Mouse (Mus musculus) liver, embryonic 14.5 days (tissue): Measurements from ENCODE around the gene Mpl. TPM values are rescaled to one million over a fixed set of nuclear protein-coding genes. Genes with fewer than 3 reads are reported as not detected.

Experiments used
- ATAC-seq: fragments of 200-750 bp; cut with Nextera tagmentation; 2 replicates; pipeline ENCODE4 v1.8.0; 2017; ENCODE audit warnings: moderate number of reproducible peaks, mild to moderate bottlenecking, moderate library complexity; ENCODE audit not compliant: insufficient read depth
- DNase-seq, 3 experiments: peaks; one replicate each; pipeline ENCODE4 v3.0.0-alpha.2; 2012 to 2013; ENCODE audit warnings: low read depth in 3 of 3, low spot score in 3 of 3
- H3K27ac ChIP-seq: fragments of 300-500 bp; sonication (generic); 2 replicates; pipeline ENCODE4 v1.5.1; 2014; ENCODE audit warnings: moderate library complexity, mild to moderate bottlenecking, control low read depth, inconsistent platforms
- H3K27me3 ChIP-seq: fragments of 300-500 bp; sonication (generic); 2 replicates; pipeline ENCODE4 v1.6.1; 2014; ENCODE audit warnings: mild to moderate bottlenecking, low read length, moderate library complexity; ENCODE audit not compliant: control insufficient read depth, insufficient read depth
- H3K36me3 ChIP-seq: fragments of 300-500 bp; sonication (generic); replicated peaks from 2 replicates; pipeline ENCODE4 v1.6.1; 2014; ENCODE audit warnings: low read depth; ENCODE audit not compliant: control insufficient read depth, insufficient read depth
- H3K4me1 ChIP-seq, 2 experiments: fragments of 200-500 bp in 1 of 2; fragments of 300-500 bp in 1 of 2; sonication (generic) in 1 of 2; replicated peaks; 2 replicates each; pipeline ENCODE4 v1.6.1; 2012 to 2014; ENCODE audit warnings: antibody characterized with exemption in 1 of 2, inconsistent platforms in 1 of 2, low read length in 1 of 2; ENCODE audit not compliant: control insufficient read depth in 2 of 2, insufficient read depth in 2 of 2
- H3K4me2 ChIP-seq: fragments of 300-500 bp; sonication (generic); 2 replicates; pipeline ENCODE4 v1.6.1; 2014; ENCODE audit warnings: low read depth, mild to moderate bottlenecking, control low read depth, moderate library complexity
- H3K4me3 ChIP-seq, 2 experiments: fragments of 200-500 bp in 1 of 2; fragments of 300-500 bp in 1 of 2; sonication (generic) in 1 of 2; 2 replicates each; pipeline ENCODE4 v1.5.1; 2012 to 2014; ENCODE audit warnings: low read depth in 2 of 2, low read length in 2 of 2, mild to moderate bottlenecking in 2 of 2, control low read depth in 1 of 2, inconsistent platforms in 1 of 2, moderate library complexity in 1 of 2; ENCODE audit not compliant: insufficient read depth in 1 of 2
- H3K9ac ChIP-seq: fragments of 300-500 bp; sonication (generic); replicated peaks from 2 replicates; pipeline ENCODE4 v1.6.1; 2014; ENCODE audit warnings: mild to moderate bottlenecking, control low read depth, moderate library complexity
- H3K9me3 ChIP-seq: fragments of 300-500 bp; sonication (generic); 2 replicates; pipeline ENCODE4 v1.6.1; 2016; ENCODE audit warnings: low read length, mixed read lengths; ENCODE audit not compliant: control insufficient read depth
- CTCF ChIP-seq: IDR thresholded peaks from 2 replicates; pipeline ENCODE4 v1.5.1; 2016; ENCODE audit warnings: antibody characterized with exemption, low read depth, control low read depth
- EP300 ChIP-seq: IDR thresholded peaks from 2 replicates; pipeline ENCODE4 v1.6.1; 2016; ENCODE audit warnings: antibody characterized with exemption, low read depth
- WGBS: fragments of 180-500 bp; shearing (Covaris S2); extraction: QIAGEN DNeasy Blood & Tissue Kit; methylation state at CpG from one replicate; pipeline ENCODE4 v1.1.7; 2014; ENCODE audit not compliant: insufficient replicate concordance; 5-methylcytosine and 5-hydroxymethylcytosine counted together
- polyA plus RNA-seq, 2 experiments: library from polyadenylated mRNA; depleted of rRNA in 1 of 2; stranded (reverse) in 1 of 2; unstranded in 1 of 2; fragments of >200 nt; fragmentation: Nextera tagmentation in 1 of 2; extraction: Ambion mirVana in 1 of 2; gene quantifications; 2 replicates each; pipeline versions ENCODE4 v1.2.1 to v1.2.3; 2012 to 2014

Gene Mpl
- polyA plus RNA-seq, 2 experiments: 5.6 to 6.3 TPM

DNA sequence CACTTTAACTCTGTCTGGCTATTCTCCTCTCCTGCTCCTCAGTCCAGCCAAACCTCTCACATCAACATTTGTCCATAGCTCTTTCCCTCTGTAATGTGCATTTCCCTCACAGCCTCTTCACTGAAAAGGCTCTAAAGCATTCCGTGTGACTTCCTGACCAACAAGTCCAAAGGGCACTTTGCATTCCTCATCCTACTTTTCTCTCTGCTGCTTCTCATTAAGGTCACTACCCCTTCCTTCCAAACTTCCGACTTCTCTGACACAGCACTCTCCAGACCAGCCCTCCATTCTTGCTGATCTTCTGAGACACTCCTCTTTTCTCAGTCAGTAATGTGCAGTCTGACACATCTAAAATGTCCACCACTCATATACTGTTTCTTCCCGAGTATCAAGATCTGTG, 60.9 kb downstream of the Mpl start:
- Histone ChIP-seq H3K4me3 (no peak overlapping the region), H3K4me2 (no peak overlapping the region), H3K9ac (no peak overlapping the region), H3K9me3 (no peaks in the 10 kb centered on the region), H3K4me1 (no peaks in the 10 kb centered on the region), H3K36me3 (peaks cover 32% of the 10 kb centered on the region), H3K27ac (no peak overlapping the region), H3K27me3 (no peaks in the 10 kb centered on the region)
- no peak for ATAC-seq
- TF ChIP-seq EP300 (no peak), CTCF (no peak)
- WGBS: 60% methylated on average over 3 of the region's 3 CpGs
- no peak for DNase-seq

DNA sequence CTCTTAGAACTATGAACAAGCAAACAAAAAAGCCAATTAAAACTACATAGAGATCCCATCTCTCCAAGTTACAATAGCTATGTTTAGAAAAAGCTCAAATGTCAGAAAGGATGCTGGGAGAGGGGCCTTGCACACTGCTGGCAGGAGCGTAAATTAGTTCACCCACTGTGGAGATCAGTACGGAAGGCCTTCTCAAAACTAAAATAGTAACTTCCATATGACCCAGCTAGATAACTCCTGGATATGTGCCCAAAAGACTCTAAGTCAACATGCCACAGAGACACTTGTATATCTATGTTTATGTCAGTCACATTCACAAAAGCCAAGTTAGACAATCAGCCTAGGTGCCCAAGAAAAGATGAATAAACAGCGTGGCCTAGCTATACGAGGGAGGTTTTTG, 62.0 kb downstream of the Mpl start:
- Histone ChIP-seq H3K36me3 (peaks cover 36% of the 10 kb centered on the region), H3K27me3 (no peaks in the 10 kb centered on the region), H3K9ac (no peak overlapping the region), H3K4me1 (no peaks in the 10 kb centered on the region), H3K4me2 (no peak overlapping the region), H3K9me3 (no peaks in the 10 kb centered on the region), H3K27ac (no peak overlapping the region), H3K4me3 (no peak overlapping the region)
- ATAC-seq (no peak), DNase-seq (no peak)
- WGBS: 82% methylated on average over 4 of the region's 4 CpGs
- TF ChIP-seq CTCF: no peak
- TF ChIP-seq EP300: no peak

DNA sequence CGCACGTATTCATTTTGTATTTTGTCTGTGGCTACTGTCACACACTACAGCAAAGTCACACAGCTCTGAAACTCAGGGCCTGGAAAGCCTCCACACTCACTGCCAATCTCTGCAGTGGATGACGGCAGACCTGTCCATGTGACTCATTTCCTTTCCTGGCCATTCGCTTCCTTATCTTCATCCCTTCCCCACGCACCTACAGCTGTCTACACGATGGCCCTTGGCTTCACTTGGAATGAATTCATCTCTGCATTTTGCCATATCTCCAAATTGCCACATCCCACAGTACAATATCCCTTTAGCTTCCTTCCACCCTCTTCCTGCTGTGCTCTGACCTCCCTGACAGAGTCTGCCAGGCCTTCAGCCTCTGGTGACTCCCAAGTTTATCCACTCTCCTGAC, 62.8 kb downstream of the Mpl start:
- WGBS: 68% methylated on average over 6 of the region's 6 CpGs
- H3K4me2 ChIP-seq: no peak overlapping the region
- no peaks in the 10 kb centered on the region for H3K4me1 ChIP-seq
- no peak overlapping the region for H3K27ac ChIP-seq
- no peak for ATAC-seq
- H3K9ac ChIP-seq: no peak overlapping the region
- no peak for DNase-seq
- H3K4me3 ChIP-seq: no peak overlapping the region
- no peaks in the 10 kb centered on the region for H3K27me3 ChIP-seq
- no peaks in the 10 kb centered on the region for H3K9me3 ChIP-seq
- TF ChIP-seq CTCF: no peak
- TF ChIP-seq EP300: no peak
- peaks cover 37% of the 10 kb centered on the region for H3K36me3 ChIP-seq

Other genes with a start within 250 kb of the Mpl start
- gene Ptprf, start 166.1 kb downstream of the Mpl start, polyA plus RNA-seq (2012; rRNA removed): 7.4 and 8.4 TPM in 2 replicates
- 5.6 and 7.3 TPM in 2 replicates for gene Ptprf, start 166.1 kb downstream of the Mpl start, polyA plus RNA-seq (2014; fragmentation: Nextera tagmentation; extraction: Ambion mirVana)
- 5.8 and 5.9 TPM in 2 replicates for gene Szt2, start 48.2 kb downstream of the Mpl start, polyA plus RNA-seq (2012; rRNA removed)
- 2.2 and 2.6 TPM in 2 replicates for gene Szt2, start 48.2 kb downstream of the Mpl start, polyA plus RNA-seq (2014; fragmentation: Nextera tagmentation; extraction: Ambion mirVana)
- 33.5 and 50.2 TPM in 2 replicates for gene Med8, start 48.2 kb downstream of the Mpl start, polyA plus RNA-seq (2012; rRNA removed)
- gene Med8, start 48.2 kb downstream of the Mpl start, polyA plus RNA-seq (2014; fragmentation: Nextera tagmentation; extraction: Ambion mirVana): 69.1 and 73.8 TPM in 2 replicates
- gene Elovl1, start 29.4 kb downstream of the Mpl start, polyA plus RNA-seq (2012; rRNA removed): 88.1 and 113 TPM in 2 replicates
- 87.1 and 88.0 TPM in 2 replicates for gene Elovl1, start 29.4 kb downstream of the Mpl start, polyA plus RNA-seq (2014; fragmentation: Nextera tagmentation; extraction: Ambion mirVana)
- 99.0 and 109 TPM in 2 replicates for gene Cdc20, start 20.2 kb downstream of the Mpl start, polyA plus RNA-seq (2012; rRNA removed)
- gene Cdc20, start 20.2 kb downstream of the Mpl start, polyA plus RNA-seq (2014; fragmentation: Nextera tagmentation; extraction: Ambion mirVana): 147 and 167 TPM in 2 replicates
- 5.0 and 5.3 TPM in 2 replicates for gene Tie1, start 32.5 kb upstream of the Mpl start, polyA plus RNA-seq (2012; rRNA removed)
- 3.5 and 3.9 TPM in 2 replicates for gene Tie1, start 32.5 kb upstream of the Mpl start, polyA plus RNA-seq (2014; fragmentation: Nextera tagmentation; extraction: Ambion mirVana)
- gene 2610528J11Rik, start 69.5 kb upstream of the Mpl start, polyA plus RNA-seq (2012; rRNA removed): 4.8 and 6.3 TPM in 2 replicates
- gene 2610528J11Rik, start 69.5 kb upstream of the Mpl start, polyA plus RNA-seq (2014; fragmentation: Nextera tagmentation; extraction: Ambion mirVana): 6.4 and 6.9 TPM in 2 replicates
- 1.2 and 1.3 TPM in 2 replicates for gene Tmem125, start 86.5 kb upstream of the Mpl start, polyA plus RNA-seq (2012; rRNA removed)
- 1.0 and 1.5 TPM in 2 replicates for gene Tmem125, start 86.5 kb upstream of the Mpl start, polyA plus RNA-seq (2014; fragmentation: Nextera tagmentation; extraction: Ambion mirVana)
- 0.12 and 0.54 TPM in 2 replicates for gene Cfap57, start 163.3 kb upstream of the Mpl start, polyA plus RNA-seq (2012; rRNA removed)
- gene Cfap57, start 163.3 kb upstream of the Mpl start, polyA plus RNA-seq (2014; fragmentation: Nextera tagmentation; extraction: Ambion mirVana): 0.94 and 1.3 TPM in 2 replicates
- 27.7 and 60.2 TPM in 2 replicates for gene Ebna1bp2, start 163.3 kb upstream of the Mpl start, polyA plus RNA-seq (2012; rRNA removed)
- gene Ebna1bp2, start 163.3 kb upstream of the Mpl start, polyA plus RNA-seq (2014; fragmentation: Nextera tagmentation; extraction: Ambion mirVana): 92.2 and 95.0 TPM in 2 replicates
- not detected in 2 replicates for gene Olfr62, start 201.4 kb upstream of the Mpl start, polyA plus RNA-seq (2012; rRNA removed)
- not detected in 2 replicates for gene Olfr62, start 201.4 kb upstream of the Mpl start, polyA plus RNA-seq (2014; fragmentation: Nextera tagmentation; extraction: Ambion mirVana)
- not detected in 2 replicates for gene Olfr1342, start 235.2 kb upstream of the Mpl start, polyA plus RNA-seq (2012; rRNA removed)
- gene Olfr1342, start 235.2 kb upstream of the Mpl start, polyA plus RNA-seq (2014; fragmentation: Nextera tagmentation; extraction: Ambion mirVana): not detected in 2 replicates
- gene Olfr1341, start 246.0 kb upstream of the Mpl start, polyA plus RNA-seq (2012; rRNA removed): not detected in 2 replicates
- not detected in 2 replicates for gene Olfr1341, start 246.0 kb upstream of the Mpl start, polyA plus RNA-seq (2014; fragmentation: Nextera tagmentation; extraction: Ambion mirVana)